Mouse (Mus musculus) cerebellum, adult 2 months (tissue): ENCODE results near the gene Dlg1.

ENCODE experiments used
- CTCF ChIP-seq: fragments of 200-500 bp; IDR thresholded peaks from 2 replicates; pipeline ENCODE4 v1.5.1; 2011; ENCODE audit warnings: low read depth, mild to moderate bottlenecking, control low read depth, low read length, moderate library complexity, borderline replicate concordance; ENCODE audit not compliant: insufficient read depth
- POLR2A ChIP-seq: fragments of 200-500 bp; IDR thresholded peaks from 2 replicates; pipeline ENCODE4 v1.6.1; 2011; ENCODE audit warnings: low read length, control low read depth, borderline replicate concordance; ENCODE audit not compliant: insufficient read depth

DNA sequence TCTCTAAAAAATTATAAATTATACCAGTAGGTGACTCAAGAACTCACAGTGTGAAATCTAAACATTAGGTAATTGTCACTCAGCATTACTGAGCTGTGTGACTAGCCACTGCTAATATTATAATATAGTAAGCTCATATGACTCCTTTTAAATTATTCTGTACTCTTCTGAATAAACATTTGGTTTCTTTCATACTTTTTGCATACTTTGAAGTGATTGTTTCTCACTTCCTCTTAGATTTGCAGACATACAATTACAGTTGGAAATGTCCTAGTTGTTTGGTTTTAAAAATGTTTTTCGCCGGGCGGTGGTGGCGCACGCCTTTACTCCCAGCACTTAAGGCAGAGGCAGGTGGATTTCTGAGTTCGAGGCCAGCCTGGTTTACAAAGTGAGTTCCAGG is 19.0 kb downstream of the Dlg1 start:
- TF ChIP-seq POLR2A (no peak), CTCF (no peak)
